Mouse (Mus musculus) testis, adult 2 months (tissue): ENCODE results near the gene Nras.

ENCODE experiments used
- CTCF ChIP-seq: fragments of 200-500 bp; IDR thresholded peaks from 2 replicates; pipeline ENCODE4 v1.5.1; 2012; ENCODE audit warnings: low read depth, mild to moderate bottlenecking, inconsistent platforms, low read length, moderate library complexity; ENCODE audit not compliant: control insufficient read depth, insufficient read depth, insufficient replicate concordance
- POLR2A ChIP-seq: fragments of 200-500 bp; IDR thresholded peaks from 2 replicates; pipeline ENCODE4 v1.6.1; 2012; ENCODE audit warnings: low read depth, mild to moderate bottlenecking, inconsistent platforms, low read length, moderate library complexity; ENCODE audit not compliant: control insufficient read depth

- TF ChIP-seq CTCF (no peak), POLR2A (no peak)
These were observed 15.7 kb downstream of the Nras start, which contains the start of gene Ampd1 for GRCm38 (mm10) chr3:103073771-103074170.
